Mouse (Mus musculus): ENCODE results near the gene Abcc5.
A peak's percentile ranks its signal among the peaks of the same experiment; 100 is the strongest.

Gene Abcc5

GRCm38 (mm10) chr16:20359643-20360295 is 66.4 kb downstream of the Abcc5 start:
- DNase-seq (ENCODE audit: low read depth, low spot score), result no peak

- no peak for DNase-seq (ENCODE audit: low read depth, low spot score)
These were observed 68.4 kb downstream of the Abcc5 start for GRCm38 (mm10) chr16:20357837-20358236.

GRCm38 (mm10) chr16:20354762-20355161 is 71.4 kb downstream of the Abcc5 start:
- DNase-seq (ENCODE audit: low read depth, low spot score), result no peak

- DNase-seq (ENCODE audit: low read depth, low spot score), result no peak
These were observed 72.2 kb downstream of the Abcc5 start for GRCm38 (mm10) chr16:20354011-20354410.

- no peak for DNase-seq (ENCODE audit: low read depth, low spot score)
These were observed 80.7 kb downstream of the Abcc5 start for GRCm38 (mm10) chr16:20345464-20345863.

- DNase-seq (ENCODE audit: low read depth, low spot score), result peak; percentile 79
These were observed 87.6 kb downstream of the Abcc5 start for GRCm38 (mm10) chr16:20338616-20339015.

GRCm38 (mm10) chr16:20334918-20335317 is 91.3 kb downstream of the Abcc5 start:
- DNase-seq (ENCODE audit: low read depth, low spot score), result no peak

- DNase-seq (ENCODE audit: low read depth, low spot score), result no peak
These were observed 97.9 kb downstream of the Abcc5 start for GRCm38 (mm10) chr16:20328306-20328705.

GRCm38 (mm10) chr16:20325286-20325685 is 100.9 kb downstream of the Abcc5 start, which contains the start of gene Cyp2ab1:
Gene Cyp2ab1, minus strand, starts transcription at chr16:20325404.
- no peak for DNase-seq (ENCODE audit: low read depth, low spot score)

GRCm38 (mm10) chr16:20323907-20324306 is 102.3 kb downstream of the Abcc5 start:
- DNase-seq (ENCODE audit: low read depth, low spot score), result no peak

GRCm38 (mm10) chr16:20322274-20322673 is 103.9 kb downstream of the Abcc5 start:
- DNase-seq (ENCODE audit: low read depth, low spot score), result no peak

- no peak for DNase-seq (ENCODE audit: low read depth, low spot score)
These were observed 109.4 kb downstream of the Abcc5 start for GRCm38 (mm10) chr16:20316770-20317169.

- DNase-seq (ENCODE audit: low read depth, low spot score), result no peak
These were observed 110.9 kb downstream of the Abcc5 start for GRCm38 (mm10) chr16:20315266-20315665.

- no peak for DNase-seq (ENCODE audit: low read depth, low spot score)
These were observed 113.9 kb downstream of the Abcc5 start for GRCm38 (mm10) chr16:20312272-20312671.

- peak; percentile 84 for DNase-seq (ENCODE audit: low read depth, low spot score)
These were observed 124.2 kb downstream of the Abcc5 start, which contains the start of gene Parl for GRCm38 (mm10) chr16:20301770-20302649. Gene Parl, minus strand, starts transcription at chr16:20302387.

- no peak for DNase-seq (ENCODE audit: low read depth, low spot score)
These were observed 126.1 kb downstream of the Abcc5 start for GRCm38 (mm10) chr16:20300076-20300475.
